Mouse (Mus musculus) heart, embryonic 16.5 days (tissue): Measurements from ENCODE around the gene Ccng1. TPM values are rescaled to one million over a fixed set of nuclear protein-coding genes. Genes with fewer than 3 reads are reported as not detected.
"Not testable (repeated sequence)": the region's sequence is repeated elsewhere in the genome, so short reads cannot be mapped to it uniquely, and the experiment has no call there.

Experiments used
- ATAC-seq: fragments of 200-750 bp; cut with Nextera tagmentation; replicated peaks from 2 replicates; pipeline ENCODE4 v1.8.0; 2017; ENCODE audit warnings: moderate number of reproducible peaks; ENCODE audit not compliant: insufficient read depth, low FRiP score; ENCODE audit errors: extremely low read depth
- H3K27ac ChIP-seq: fragments of 300-500 bp; sonication (generic); 2 replicates; pipeline ENCODE4 v1.5.1; 2014; ENCODE audit warnings: mild to moderate bottlenecking, low read length, control low read depth, moderate library complexity
- H3K27me3 ChIP-seq: fragments of 300-500 bp; sonication (generic); 2 replicates; pipeline ENCODE4 v1.6.1; 2014; ENCODE audit warnings: low read length, mixed read lengths; ENCODE audit not compliant: control insufficient read depth, insufficient read depth
- H3K36me3 ChIP-seq: fragments of 300-500 bp; sonication (generic); 2 replicates; pipeline ENCODE4 v1.6.1; 2014; ENCODE audit not compliant: control insufficient read depth, insufficient read depth
- H3K4me1 ChIP-seq: fragments of 300-500 bp; sonication (generic); 2 replicates; pipeline ENCODE4 v1.6.1; 2014; ENCODE audit warnings: low read length, mixed read lengths; ENCODE audit not compliant: control insufficient read depth, insufficient read depth
- H3K4me2 ChIP-seq: fragments of 300-500 bp; sonication (generic); 2 replicates; pipeline ENCODE4 v1.6.1; 2014; ENCODE audit warnings: low read depth, mild to moderate bottlenecking, control low read depth, low read length
- H3K4me3 ChIP-seq: fragments of 300-500 bp; sonication (generic); 2 replicates; pipeline ENCODE4 v1.5.1; 2014; ENCODE audit warnings: mild to moderate bottlenecking, control low read depth, low read length
- H3K9ac ChIP-seq: fragments of 300-500 bp; sonication (generic); 2 replicates; pipeline ENCODE4 v1.6.1; 2014; ENCODE audit warnings: low read length, control low read depth
- H3K9me3 ChIP-seq: fragments of 300-500 bp; sonication (generic); replicated peaks from 2 replicates; pipeline ENCODE4 v1.6.1; 2016; ENCODE audit warnings: low read length; ENCODE audit not compliant: control insufficient read depth
- WGBS: fragments of 180-500 bp; shearing (Covaris S2); extraction: QIAGEN DNeasy Blood & Tissue Kit; methylation state at CpG from one replicate; pipeline ENCODE4 v1.1.7; 2014; 5-methylcytosine and 5-hydroxymethylcytosine counted together
- polyA plus RNA-seq: library from polyadenylated mRNA; unstranded; fragments of >200 nt; fragmentation: Nextera tagmentation; extraction: Ambion mirVana; gene quantifications from 2 replicates; pipeline ENCODE4 v1.2.1, GENCODE M21; 2015

Ccng1 gene
- polyA plus RNA-seq, 1 experiment from 2014 or later: 163 TPM

DNA sequence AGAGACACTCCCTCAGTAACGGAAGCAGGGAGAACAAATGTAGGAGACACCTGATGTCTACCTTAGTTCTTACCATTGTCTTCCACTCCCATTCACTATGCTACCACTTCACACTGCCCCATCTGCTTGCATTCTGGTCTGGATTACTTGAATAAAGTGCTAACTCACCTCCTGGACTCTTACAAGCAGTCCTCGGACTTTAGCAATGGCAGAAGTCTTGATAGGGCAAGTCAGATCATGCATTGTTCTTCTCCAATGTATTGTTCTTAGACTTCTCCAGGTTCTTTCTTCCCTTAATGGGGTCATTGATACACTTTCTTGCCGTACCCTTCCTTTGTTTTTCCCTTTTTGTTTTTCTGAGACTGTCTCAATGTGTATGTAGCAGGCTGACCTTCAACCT is 17.7 kb downstream of the Ccng1 start:
- ATAC-seq: no peak
- peaks cover 14% of the 10 kb centered on the region for H3K4me1 ChIP-seq
- WGBS: 87% methylated on average over 3 of the region's 3 CpGs
- no peaks in the 10 kb centered on the region for H3K27me3 ChIP-seq
- no peak overlapping the region for H3K4me2 ChIP-seq
- H3K36me3 ChIP-seq: peaks cover 26% of the 10 kb centered on the region
- no peak overlapping the region for H3K27ac ChIP-seq
- H3K4me3 ChIP-seq: no peak overlapping the region
- no peak overlapping the region for H3K9ac ChIP-seq
- H3K9me3 ChIP-seq: no peaks in the 10 kb centered on the region

DNA sequence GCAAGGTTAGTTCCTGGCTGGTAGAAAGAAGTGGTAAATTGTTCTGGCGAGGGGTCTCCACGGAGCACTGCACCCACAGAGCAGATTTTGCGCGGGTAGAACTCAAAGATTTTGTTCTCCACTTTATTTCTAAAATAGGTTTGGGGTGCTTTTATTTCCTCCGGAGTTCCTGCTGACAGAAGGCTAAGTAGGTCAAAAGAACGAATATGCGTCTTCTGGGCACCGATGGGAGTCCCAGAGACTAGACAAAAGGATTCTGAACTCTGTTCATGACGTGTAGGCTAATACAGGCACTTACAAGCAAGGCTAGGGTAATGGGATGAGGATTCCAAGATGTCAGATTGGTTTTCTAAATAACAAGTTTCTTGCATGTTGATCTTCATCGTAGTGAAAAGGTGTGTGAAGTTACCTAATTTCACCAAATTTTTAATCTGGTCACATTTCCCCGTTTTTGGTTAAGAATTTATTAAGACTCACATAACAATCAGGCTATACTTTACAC is 20.8 kb downstream of the Ccng1 start:
- WGBS: 4% methylated on average over 11 of the region's 11 CpGs
- H3K9me3 ChIP-seq: no peaks in the 10 kb centered on the region
- peak overlapping the region; percentile 81; the same call in 1 of the 2 replicates for H3K27ac ChIP-seq
- peak overlapping the region; percentile 75 for H3K4me2 ChIP-seq
- H3K4me1 ChIP-seq: peaks cover 22% of the 10 kb centered on the region
- H3K27me3 ChIP-seq: no peaks in the 10 kb centered on the region
- H3K9ac ChIP-seq: peak overlapping the region; percentile 98
- peaks cover 18% of the 10 kb centered on the region for H3K36me3 ChIP-seq
- ATAC-seq: no peak
- peak overlapping the region; percentile 94 for H3K4me3 ChIP-seq

DNA sequence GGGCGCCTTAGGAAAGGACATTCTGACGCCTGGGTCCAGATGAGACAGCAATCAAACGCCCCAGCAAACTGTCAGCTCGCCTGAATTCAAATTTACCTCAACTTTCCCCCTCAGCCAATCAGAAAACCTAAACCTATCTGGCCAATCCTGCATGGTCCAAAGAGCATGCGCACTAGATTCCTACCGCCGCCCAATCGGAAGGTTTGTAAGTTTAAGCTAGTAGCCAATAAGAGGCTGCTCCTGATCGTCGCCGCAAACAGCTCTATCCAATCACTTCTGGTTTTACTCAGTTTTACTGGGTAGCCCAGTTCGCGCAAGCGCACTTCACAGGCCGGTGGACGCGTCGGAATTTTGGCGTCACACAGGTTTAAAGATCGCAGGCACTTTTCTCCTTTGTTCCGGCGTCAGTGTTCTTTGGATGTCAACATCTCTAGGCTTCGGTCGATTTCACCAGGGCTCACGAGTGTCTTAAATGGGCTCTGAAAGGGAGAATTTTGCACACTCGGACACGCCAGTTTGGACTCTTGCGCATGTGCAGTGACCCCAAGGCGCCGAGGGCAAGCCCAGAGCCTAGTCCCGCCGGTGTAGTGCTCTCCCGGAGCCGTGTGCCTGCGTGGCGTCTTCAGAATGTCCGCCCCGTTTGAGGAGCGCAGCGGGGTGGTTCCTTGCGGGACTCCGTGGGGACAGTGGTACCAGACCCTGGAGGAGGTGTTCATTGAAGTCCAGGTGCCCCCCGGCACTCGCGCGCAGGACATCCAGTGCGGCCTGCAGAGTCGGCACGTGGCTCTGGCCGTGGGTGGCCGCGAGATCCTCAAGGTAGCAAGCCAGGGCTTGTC is 21.6 kb downstream of the Ccng1 start, which contains the start of the genes Hmmr and Nudcd2:
Hmmr (minus strand) TSS at position 84 of the 836 bp plus-strand sequence.
Nudcd2 (plus strand) TSS at position 329 of the 836 bp plus-strand sequence.
- WGBS: under 1% methylated on average over 52 of the region's 52 CpGs

DNA sequence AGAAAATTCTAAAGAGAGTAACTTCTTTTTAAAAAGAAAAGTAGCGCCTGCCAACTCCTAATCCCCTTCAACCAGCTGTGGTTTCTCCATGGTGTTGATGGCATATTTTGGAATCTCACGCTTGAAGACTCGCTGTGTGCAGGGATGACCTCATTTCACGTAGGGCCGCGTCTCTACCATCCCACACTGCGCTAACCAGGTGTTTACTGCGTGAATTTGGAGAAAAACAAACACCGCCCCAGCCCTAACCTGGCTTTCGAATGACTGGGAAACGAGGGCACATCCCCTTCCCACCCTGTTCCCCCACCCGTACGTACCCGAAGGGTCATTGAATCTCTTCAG is 22.1 kb downstream of the Ccng1 start:
- peak; percentile 20; the same call in 1 of the 2 replicates for ATAC-seq
- peak overlapping the region; percentile 94 for H3K4me3 ChIP-seq
- peak overlapping the region; percentile 77 for H3K9ac ChIP-seq
- peak overlapping the region; percentile 89 for H3K4me2 ChIP-seq
- H3K9me3 ChIP-seq: no peaks in the 10 kb centered on the region
- H3K36me3 ChIP-seq: peaks cover 17% of the 10 kb centered on the region
- WGBS: under 1% methylated on average over 14 of the region's 14 CpGs
- H3K27me3 ChIP-seq: no peaks in the 10 kb centered on the region
- H3K27ac ChIP-seq: peak overlapping the region; percentile 51
- H3K4me1 ChIP-seq: peaks cover 22% of the 10 kb centered on the region

More for the DNA sequence above, 21.6 kb downstream of the Ccng1 start, which contains the start of the genes Hmmr and Nudcd2:
- ATAC-seq: peak; percentile 100
- peak within 1 kb of the TSS; percentile 98 for H3K9ac ChIP-seq
- peak within 1 kb of the TSS; percentile 81 for H3K27ac ChIP-seq
- peaks cover 22% of the 10 kb centered on the region for H3K4me1 ChIP-seq
- H3K27me3 ChIP-seq: no peaks in the 10 kb centered on the region
- peaks cover 18% of the 10 kb centered on the region for H3K36me3 ChIP-seq
- H3K4me3 ChIP-seq: peak within 1 kb of the TSS; percentile 94
- peak within 1 kb of the TSS; percentile 89 for H3K4me2 ChIP-seq
- no peaks in the 10 kb centered on the region for H3K9me3 ChIP-seq

DNA sequence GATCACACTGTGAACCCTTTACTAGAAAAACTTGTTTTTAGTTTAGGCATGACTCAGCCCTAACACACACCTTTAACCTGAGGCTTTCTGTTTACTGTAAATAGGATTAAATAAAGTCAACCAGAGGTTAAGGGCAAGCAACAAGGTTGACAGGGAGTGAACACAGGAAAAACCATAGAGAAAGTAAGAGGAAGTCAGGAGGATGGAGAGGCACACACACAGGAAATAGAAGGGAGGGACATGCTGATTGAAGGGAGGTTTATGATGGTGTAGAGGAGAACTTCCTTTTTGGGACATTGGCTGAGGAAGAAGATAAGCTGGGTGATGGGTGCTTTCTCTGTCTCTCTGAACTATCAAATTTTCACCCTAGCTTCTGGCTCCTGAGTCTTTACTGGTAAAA is 36.8 kb downstream of the Ccng1 start:
- H3K27ac ChIP-seq: no peak overlapping the region
- H3K4me1 ChIP-seq: no peaks in the 10 kb centered on the region
- ATAC-seq: no peak
- no peaks in the 10 kb centered on the region for H3K27me3 ChIP-seq
- H3K9me3 ChIP-seq: no peaks in the 10 kb centered on the region
- H3K9ac ChIP-seq: no peak overlapping the region
- H3K4me3 ChIP-seq: no peak overlapping the region
- peaks cover 54% of the 10 kb centered on the region for H3K36me3 ChIP-seq
- no peak overlapping the region for H3K4me2 ChIP-seq

DNA sequence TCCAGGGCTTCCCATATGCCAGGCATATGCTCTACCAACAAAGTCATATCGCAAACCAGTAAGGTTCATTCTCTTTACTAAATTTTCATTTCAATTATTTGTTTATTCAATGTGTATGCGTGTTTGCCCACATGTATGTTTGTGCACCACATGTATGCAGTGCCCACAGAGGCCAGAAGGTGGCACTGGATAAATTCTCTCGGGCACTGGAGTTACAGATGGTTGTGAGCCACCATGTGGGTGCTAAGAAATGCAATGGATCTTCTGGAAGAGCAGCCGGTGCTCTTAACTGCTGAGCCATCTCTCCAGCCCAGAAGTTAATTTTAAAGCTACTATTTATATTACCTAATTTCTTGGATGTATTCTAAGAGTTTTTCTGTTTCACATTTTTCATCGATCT is 39.6 kb downstream of the Ccng1 start:
- H3K4me2 ChIP-seq: no peak overlapping the region
- peaks cover 56% of the 10 kb centered on the region for H3K36me3 ChIP-seq
- H3K4me3 ChIP-seq: no peak overlapping the region
- no peak overlapping the region for H3K27ac ChIP-seq
- no peaks in the 10 kb centered on the region for H3K9me3 ChIP-seq
- H3K27me3 ChIP-seq: no peaks in the 10 kb centered on the region
- WGBS: 94% methylated on average over 5 of the region's 5 CpGs
- no peaks in the 10 kb centered on the region for H3K4me1 ChIP-seq
- ATAC-seq: no peak
- H3K9ac ChIP-seq: no peak overlapping the region

DNA sequence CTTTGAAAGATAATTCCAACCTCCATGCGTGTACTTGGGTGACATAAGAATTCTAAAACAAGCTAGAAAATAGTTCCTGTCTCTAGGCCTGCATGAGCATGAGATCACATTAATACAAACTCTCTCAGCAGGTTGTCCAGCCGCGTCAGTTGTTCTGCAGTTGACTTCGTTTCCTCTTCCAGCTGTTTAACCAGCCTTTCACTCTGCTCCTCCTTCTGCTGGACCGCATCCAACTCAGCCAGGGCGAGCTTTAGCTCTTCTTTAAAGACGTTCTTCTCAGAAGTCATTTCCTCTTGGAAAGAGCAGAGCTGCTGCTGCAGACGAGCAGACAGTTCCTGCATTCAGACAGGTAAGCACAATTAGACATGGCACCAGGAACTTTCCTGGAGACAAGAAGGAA is 41.3 kb downstream of the Ccng1 start:
- Histone ChIP-seq H3K27ac (no peak overlapping the region), H3K36me3 (peaks cover 55% of the 10 kb centered on the region), H3K9me3 (no peaks in the 10 kb centered on the region), H3K27me3 (no peaks in the 10 kb centered on the region), H3K4me2 (no peak overlapping the region), H3K9ac (no peak overlapping the region), H3K4me1 (no peaks in the 10 kb centered on the region), H3K4me3 (no peak overlapping the region)
- WGBS: 67% methylated on average over 8 of the region's 8 CpGs
- ATAC-seq: no peak

DNA sequence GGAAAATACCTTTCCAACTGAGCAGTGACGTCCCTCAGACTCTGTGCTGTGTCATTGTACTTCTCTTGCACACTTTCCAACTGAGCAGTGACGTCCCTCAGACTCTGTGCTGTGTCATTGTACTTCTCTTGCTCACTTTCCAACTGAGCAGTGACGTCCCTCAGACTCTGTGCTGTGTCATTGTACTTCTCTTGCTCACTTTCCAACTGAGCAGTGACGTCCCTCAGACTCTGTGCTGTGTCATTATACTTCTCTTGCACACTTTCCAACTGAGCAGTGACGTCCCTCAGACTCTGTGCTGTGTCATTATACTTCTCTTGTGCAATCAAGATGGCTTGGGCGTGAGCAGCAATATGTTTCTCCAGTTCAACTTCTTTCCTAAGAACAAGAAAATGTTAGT is 45.2 kb downstream of the Ccng1 start:
- H3K27ac ChIP-seq, H3K4me3 ChIP-seq, H3K9me3 ChIP-seq, H3K4me2 ChIP-seq, H3K27me3 ChIP-seq, ATAC-seq, H3K9ac ChIP-seq, H3K4me1 ChIP-seq: not testable (repeated sequence)
- H3K36me3 ChIP-seq: peaks cover 57% of the 10 kb centered on the region
- 87% methylated on average over 6 of the region's 6 CpGs for WGBS
